Mouse (Mus musculus): ENCODE data around the gene Timm9. TPM values are rescaled to one million over a fixed set of nuclear protein-coding genes. Genes with fewer than 3 reads are reported as not detected.

Gene Timm9
- 39.8 TPM for polyA plus RNA-seq (2012; fragmentation: generic; extraction: Trizol)
- long read RNA-seq, experiment 1, transcript Timm9-207 (5 exons, 718 nt) = major isoform, 5 of 12 reads
- long read RNA-seq, experiment 1, partial matches to known transcripts = 0 of 12 reads
- long read RNA-seq, experiment 1, other reads (novel, unspliced or antisense) = 3 of 12 reads
- long read RNA-seq, experiment 2, transcript Timm9-207 (5 exons, 718 nt) = major isoform, 5 of 12 reads
- long read RNA-seq, experiment 2, partial matches to known transcripts = 0 of 12 reads
- long read RNA-seq, experiment 2, other reads (novel, unspliced or antisense) = 2 of 12 reads

DNA sequence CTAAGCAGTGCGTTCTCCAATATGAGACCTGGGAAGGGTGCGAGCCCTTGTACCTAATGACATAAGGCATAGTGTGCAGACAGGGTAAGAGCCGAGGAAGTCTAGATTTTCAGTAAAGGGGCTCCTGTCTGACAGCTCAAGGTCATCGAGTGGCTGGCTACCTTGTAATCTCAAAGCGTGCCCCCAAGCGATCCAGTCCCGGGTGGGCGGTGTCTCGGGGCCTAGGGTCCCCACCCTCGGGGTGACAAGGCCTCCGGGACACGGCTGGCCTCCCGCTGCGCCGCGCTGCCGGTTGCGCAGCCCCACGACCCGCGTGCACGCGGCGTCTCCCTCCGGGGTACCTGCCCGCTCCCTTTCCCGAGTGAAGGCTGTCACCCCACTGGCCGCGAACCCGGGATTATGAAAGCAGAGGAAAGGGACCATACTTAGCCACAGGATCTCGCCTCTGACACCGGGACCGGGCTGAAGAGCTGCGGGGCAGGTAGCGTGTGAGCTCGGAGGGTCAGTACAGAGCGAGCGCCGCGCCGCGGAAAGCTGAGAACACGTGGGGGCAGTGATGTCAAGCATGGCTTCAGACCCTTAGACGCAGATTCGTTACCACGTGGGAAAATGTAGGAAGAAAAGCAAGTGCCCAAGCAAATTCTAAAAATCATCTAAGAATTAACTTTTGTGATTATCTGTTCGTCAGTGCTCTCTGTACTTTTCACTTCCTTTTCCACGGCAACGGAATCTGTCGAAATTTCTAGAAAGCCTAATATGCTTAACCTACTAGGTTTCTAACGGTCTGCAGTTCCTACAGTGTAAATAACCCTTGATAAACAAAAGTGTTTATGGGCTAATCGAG is at the start of gene Timm9, which contains the start of gene 2700049A03Rik:
TSS of gene Timm9 (minus strand) at position 555 of the 844 bp plus-strand sequence.
TSS of gene 2700049A03Rik (plus strand) at position 719 of the 844 bp plus-strand sequence.
- Histone ChIP-seq H3K27me3 (ENCODE audit: control insufficient read depth, insufficient read depth, insufficient read length) (no peaks in the 10 kb centered on the region), H3K4me3 (ENCODE audit: insufficient read depth, poor library complexity, severe bottlenecking) (peak within 1 kb of the TSS; percentile 83), H3K79me3 (ENCODE audit: low read depth) (peaks cover 55% of the 10 kb centered on the region), H3K36me3 (ENCODE audit: control insufficient read depth, insufficient read depth) (peaks cover 39% of the 10 kb centered on the region), H3ac (ENCODE audit: control insufficient read depth, insufficient read length, low read depth) (peak within 1 kb of the TSS; percentile 89), H3K79me2 (ENCODE audit: control insufficient read depth, insufficient read depth) (peaks cover 77% of the 10 kb centered on the region)
- peak; percentile 99 for TF ChIP-seq MAX (IDR thresholded peaks at IDR 0.05)
- TF ChIP-seq CEBPB (IDR thresholded peaks at IDR 0.05; ENCODE audit: low read depth) = no peak
- peak; percentile 95 for TF ChIP-seq USF1 (IDR thresholded peaks at IDR 0.05; ENCODE audit: low read depth)

- H3K79me3 ChIP-seq (ENCODE audit: low read depth) = no peaks in the 10 kb centered on the region
- H3K36me3 ChIP-seq (ENCODE audit: control insufficient read depth, insufficient read depth) = peaks cover 31% of the 10 kb centered on the region
- no peak overlapping the region for H3ac ChIP-seq (ENCODE audit: control insufficient read depth, insufficient read length, low read depth)
- no peak for TF ChIP-seq FOSL1 (IDR thresholded peaks at IDR 0.05; ENCODE audit: insufficient read depth, low read length, poor library complexity, severe bottlenecking)
- no peak for TF ChIP-seq MYOD1 (IDR thresholded peaks at IDR 0.05; ENCODE audit: control insufficient read depth, insufficient read length, low read depth)
- no peak for TF ChIP-seq MYOG (IDR thresholded peaks at IDR 0.05; ENCODE audit: control insufficient read depth, extremely low read depth, insufficient read length)
- no peak for TF ChIP-seq MAX (IDR thresholded peaks at IDR 0.05)
- no peak for TF ChIP-seq CEBPB (IDR thresholded peaks at IDR 0.05; ENCODE audit: low read depth)
- TF ChIP-seq CTCF (IDR thresholded peaks at IDR 0.05; ENCODE audit: control insufficient read depth, insufficient read depth, insufficient read length) = no peak
- no peak for TF ChIP-seq USF1 (IDR thresholded peaks at IDR 0.05; ENCODE audit: low read depth)
- no peak overlapping the region for H3K4me3 ChIP-seq (ENCODE audit: insufficient read depth, poor library complexity, severe bottlenecking)
- H3K79me2 ChIP-seq (ENCODE audit: control insufficient read depth, insufficient read depth) = no peaks in the 10 kb centered on the region
- no peaks in the 10 kb centered on the region for H3K27me3 ChIP-seq (ENCODE audit: control insufficient read depth, insufficient read depth, insufficient read length)
Observed at GRCm38 (mm10) chr12:71184396-71184795, 47.9 kb upstream of the Timm9 start.

DNA sequence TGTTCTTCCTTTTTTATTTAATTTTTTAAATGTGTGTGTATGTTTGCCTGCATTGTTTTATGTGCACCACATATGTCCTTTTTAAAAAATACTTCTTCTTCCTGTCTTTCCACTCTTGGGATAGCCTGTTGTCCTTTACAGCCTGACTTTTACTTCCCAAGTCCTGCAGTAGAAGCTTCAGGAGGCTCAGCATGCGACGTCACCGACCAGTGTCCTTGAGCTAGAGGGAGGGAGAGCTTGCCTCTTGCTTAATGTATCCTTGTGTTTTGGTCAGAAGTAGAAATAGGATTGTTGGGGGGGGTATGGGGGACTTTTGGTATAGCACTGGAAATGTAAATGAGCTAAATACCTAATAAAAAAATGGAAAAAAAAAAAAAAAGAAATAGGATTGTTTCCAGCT is 47.3 kb upstream of the Timm9 start:
- no peak overlapping the region for H3K4me3 ChIP-seq (ENCODE audit: insufficient read depth, poor library complexity, severe bottlenecking)
- peaks cover 30% of the 10 kb centered on the region for H3K36me3 ChIP-seq (ENCODE audit: control insufficient read depth, insufficient read depth)
- H3K79me2 ChIP-seq (ENCODE audit: control insufficient read depth, insufficient read depth) = no peaks in the 10 kb centered on the region
- TF ChIP-seq MYOG (IDR thresholded peaks at IDR 0.05; ENCODE audit: control insufficient read depth, extremely low read depth, insufficient read length) (no peak), FOSL1 (IDR thresholded peaks at IDR 0.05; ENCODE audit: insufficient read depth, low read length, poor library complexity, severe bottlenecking) (no peak), MYOD1 (IDR thresholded peaks at IDR 0.05; ENCODE audit: control insufficient read depth, insufficient read length, low read depth) (no peak), CEBPB (IDR thresholded peaks at IDR 0.05; ENCODE audit: low read depth) (no peak), USF1 (IDR thresholded peaks at IDR 0.05; ENCODE audit: low read depth) (no peak), CTCF (IDR thresholded peaks at IDR 0.05; ENCODE audit: control insufficient read depth, insufficient read depth, insufficient read length) (no peak), MAX (IDR thresholded peaks at IDR 0.05) (no peak)
- H3K27me3 ChIP-seq (ENCODE audit: control insufficient read depth, insufficient read depth, insufficient read length) = no peaks in the 10 kb centered on the region
- no peak overlapping the region for H3ac ChIP-seq (ENCODE audit: control insufficient read depth, insufficient read length, low read depth)
- H3K79me3 ChIP-seq (ENCODE audit: low read depth) = no peaks in the 10 kb centered on the region

DNA sequence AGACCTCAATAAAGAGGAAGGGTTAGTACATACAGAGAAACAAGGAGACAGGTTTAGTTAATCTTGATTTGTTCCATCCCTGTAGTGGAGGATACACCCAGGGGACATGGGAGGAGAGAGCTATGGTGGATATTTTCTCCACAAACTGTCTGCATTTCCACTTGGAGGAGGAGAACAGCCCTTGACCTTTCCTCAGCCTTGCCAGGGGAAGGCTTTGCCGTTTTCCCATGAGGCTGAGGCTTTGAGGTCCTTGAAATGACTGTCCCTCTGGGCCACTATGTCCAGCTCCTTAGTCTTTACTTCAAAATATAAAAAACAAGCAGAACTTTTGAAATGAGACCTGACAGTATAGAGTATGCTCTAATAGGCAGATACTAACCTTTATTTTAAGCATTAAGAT is 33.4 kb upstream of the Timm9 start:
- peaks cover 20% of the 10 kb centered on the region for H3K36me3 ChIP-seq (ENCODE audit: control insufficient read depth, insufficient read depth)

DNA sequence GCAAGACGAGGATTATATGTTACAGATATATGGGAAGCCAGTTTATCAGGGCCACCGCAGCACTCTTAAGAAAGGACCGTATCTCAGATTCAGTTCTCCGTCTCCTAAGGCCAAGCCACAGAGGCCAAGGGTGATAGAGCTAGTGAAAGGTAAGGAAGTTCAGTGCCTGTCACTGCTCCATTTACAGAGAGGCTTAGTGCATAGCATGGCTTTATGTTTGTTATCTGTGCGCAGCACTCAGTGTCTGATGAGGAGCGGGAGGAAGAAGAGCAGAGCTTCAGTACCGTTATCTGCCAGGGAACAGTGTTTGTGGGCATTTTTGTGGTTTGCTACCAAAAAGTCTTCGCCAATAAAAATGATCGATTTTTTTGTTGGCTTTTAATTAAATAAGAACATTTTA is 27.9 kb upstream of the Timm9 start:
- no peak overlapping the region for H3ac ChIP-seq (ENCODE audit: control insufficient read depth, insufficient read length, low read depth)
- H3K27me3 ChIP-seq (ENCODE audit: control insufficient read depth, insufficient read depth, insufficient read length) = no peaks in the 10 kb centered on the region
- no peak overlapping the region for H3K4me3 ChIP-seq (ENCODE audit: insufficient read depth, poor library complexity, severe bottlenecking)
- H3K79me2 ChIP-seq (ENCODE audit: control insufficient read depth, insufficient read depth) = no peaks in the 10 kb centered on the region
- H3K79me3 ChIP-seq (ENCODE audit: low read depth) = no peaks in the 10 kb centered on the region
- peaks cover 35% of the 10 kb centered on the region for H3K36me3 ChIP-seq (ENCODE audit: control insufficient read depth, insufficient read depth)
- no peak for TF ChIP-seq FOSL1 (IDR thresholded peaks at IDR 0.05; ENCODE audit: insufficient read depth, low read length, poor library complexity, severe bottlenecking)
- TF ChIP-seq USF1 (IDR thresholded peaks at IDR 0.05; ENCODE audit: low read depth) = no peak
- no peak for TF ChIP-seq CEBPB (IDR thresholded peaks at IDR 0.05; ENCODE audit: low read depth)
- no peak for TF ChIP-seq CTCF (IDR thresholded peaks at IDR 0.05; ENCODE audit: control insufficient read depth, insufficient read depth, insufficient read length)
- no peak for TF ChIP-seq MAX (IDR thresholded peaks at IDR 0.05)
- no peak for TF ChIP-seq MYOD1 (IDR thresholded peaks at IDR 0.05; ENCODE audit: control insufficient read depth, insufficient read length, low read depth)

More for the DNA sequence above, 33.4 kb upstream of the Timm9 start:
- H3ac ChIP-seq (ENCODE audit: control insufficient read depth, insufficient read length, low read depth) = no peak overlapping the region
- no peaks in the 10 kb centered on the region for H3K79me2 ChIP-seq (ENCODE audit: control insufficient read depth, insufficient read depth)
- H3K4me3 ChIP-seq (ENCODE audit: insufficient read depth, poor library complexity, severe bottlenecking) = no peak overlapping the region
- TF ChIP-seq FOSL1 (IDR thresholded peaks at IDR 0.05; ENCODE audit: insufficient read depth, low read length, poor library complexity, severe bottlenecking) = no peak
- TF ChIP-seq MAX (IDR thresholded peaks at IDR 0.05) = no peak
- no peak for TF ChIP-seq USF1 (IDR thresholded peaks at IDR 0.05; ENCODE audit: low read depth)
- no peak for TF ChIP-seq MYOG (IDR thresholded peaks at IDR 0.05; ENCODE audit: control insufficient read depth, extremely low read depth, insufficient read length)
- no peak for TF ChIP-seq CTCF (IDR thresholded peaks at IDR 0.05; ENCODE audit: control insufficient read depth, insufficient read depth, insufficient read length)
- TF ChIP-seq CEBPB (IDR thresholded peaks at IDR 0.05; ENCODE audit: low read depth) = no peak
- TF ChIP-seq MYOD1 (IDR thresholded peaks at IDR 0.05; ENCODE audit: control insufficient read depth, insufficient read length, low read depth) = no peak
- H3K27me3 ChIP-seq (ENCODE audit: control insufficient read depth, insufficient read depth, insufficient read length) = no peaks in the 10 kb centered on the region
- no peaks in the 10 kb centered on the region for H3K79me3 ChIP-seq (ENCODE audit: low read depth)
